Mouse (Mus musculus) erythroblast, embryonic 14.5 days (primary cell): ENCODE data around the gene Crocc.

Source experiments
- GATA1 ChIP-seq: IDR thresholded peaks from 2 replicates; pipeline ENCODE4 v1.6.1; 2012; ENCODE audit warnings: low read length, inconsistent platforms, mixed read lengths
- TAL1 ChIP-seq: IDR thresholded peaks from 3 replicates; pipeline ENCODE4 v1.6.1; 2012; ENCODE audit warnings: low read length, inconsistent platforms, mixed read lengths

- TF ChIP-seq GATA1 = no peak
- no peak for TF ChIP-seq TAL1
Observed at GRCm38 (mm10) chr4:140987476-140987875, 72.9 kb downstream of the Crocc start.
